Mouse (Mus musculus) layer of hippocampus, adult 2 months (tissue): ENCODE results near the gene Notch4. TPM values are rescaled to one million over a fixed set of nuclear protein-coding genes. Genes with fewer than 3 reads are reported as not detected.
A peak's percentile ranks its signal among the peaks of the same experiment; 100 is the strongest.

Experiments
- DNase-seq, 2 experiments: peaks; one replicate each; pipeline ENCODE4 v3.0.0; 2022; ENCODE audit warnings: low spot score in 2 of 2
- H3K27ac ChIP-seq: fragments of 200-600 bp; 2 replicates; pipeline ENCODE4 v1.8.1; 2022
- H3K4me3 ChIP-seq: fragments of 200-600 bp; 2 replicates; pipeline ENCODE4 v1.8.1; 2022; ENCODE audit warnings: mild to moderate bottlenecking
- CTCF ChIP-seq: fragments of 200-600 bp; conservative IDR thresholded peaks from 2 replicates; pipeline ENCODE4 v1.8.1; 2022; ENCODE audit warnings: antibody characterized with exemption, mild to moderate bottlenecking, moderate library complexity
- total RNA-seq, 2 experiments: library from RNA; stranded (reverse); gene quantifications; 2 replicates each; pipeline ENCODE4 v1.2.3; 2021

Notch4 gene
- total RNA-seq, 2 experiments from 2014 or later, result 11.0 to 15.9 TPM

DNA sequence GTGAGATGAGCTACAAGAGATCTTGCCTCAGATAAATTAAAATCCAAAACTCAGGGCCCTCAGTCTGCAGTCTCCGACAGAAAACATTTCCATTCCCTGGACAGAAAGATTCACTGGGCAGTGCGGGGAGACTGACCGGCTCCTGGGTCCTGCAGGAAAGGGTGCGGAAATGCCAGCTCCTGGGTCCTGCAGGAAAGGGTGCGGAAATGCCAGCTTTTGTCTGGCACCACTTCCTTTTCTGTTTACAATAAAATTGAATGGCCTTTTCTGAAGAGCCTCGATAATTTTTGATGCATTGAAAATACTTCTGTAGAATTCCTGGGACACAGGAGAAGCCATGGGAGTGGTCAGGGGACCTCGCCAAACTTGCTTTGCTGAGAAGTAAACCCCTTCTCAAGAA is 5.0 kb upstream of the Notch4 start:
- no peak for TF ChIP-seq CTCF

DNA sequence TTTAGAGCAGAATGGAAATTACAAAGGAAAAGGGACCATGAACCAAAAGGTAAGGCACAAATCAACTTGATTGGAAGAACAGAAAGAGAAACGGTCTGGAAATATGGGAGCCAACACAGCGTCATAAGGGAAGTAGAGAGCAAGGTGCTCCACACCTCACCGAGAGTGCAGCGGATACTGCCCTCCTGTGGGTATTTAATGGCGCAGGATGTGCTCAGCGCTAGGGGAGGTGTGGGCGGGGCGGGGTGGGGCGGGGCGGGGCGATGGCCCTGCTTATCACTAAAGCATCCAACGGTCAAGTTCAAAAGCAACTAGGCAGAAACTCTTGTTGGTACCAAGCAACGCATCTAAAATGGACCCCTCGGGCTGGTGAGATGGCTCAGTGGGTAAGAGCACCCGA is 4.2 kb upstream of the Notch4 start:
- Histone ChIP-seq H3K27ac (no peak overlapping the region), H3K4me3 (no peak overlapping the region)
- DNase-seq, result no peak
- TF ChIP-seq CTCF, result 0 out of 2 replicates have a peak, but pooled peaks have one; percentile 3

More for the DNA sequence above, 5.0 kb upstream of the Notch4 start:
- no peak for DNase-seq
- Histone ChIP-seq H3K4me3 (no peak overlapping the region), H3K27ac (no peak overlapping the region)

GRCm38 (mm10) chr17:34560438-34560837 is 3.6 kb upstream of the Notch4 start:
- TF ChIP-seq CTCF, result peak; percentile 18; the same call in 1 of the 2 replicates

DNA sequence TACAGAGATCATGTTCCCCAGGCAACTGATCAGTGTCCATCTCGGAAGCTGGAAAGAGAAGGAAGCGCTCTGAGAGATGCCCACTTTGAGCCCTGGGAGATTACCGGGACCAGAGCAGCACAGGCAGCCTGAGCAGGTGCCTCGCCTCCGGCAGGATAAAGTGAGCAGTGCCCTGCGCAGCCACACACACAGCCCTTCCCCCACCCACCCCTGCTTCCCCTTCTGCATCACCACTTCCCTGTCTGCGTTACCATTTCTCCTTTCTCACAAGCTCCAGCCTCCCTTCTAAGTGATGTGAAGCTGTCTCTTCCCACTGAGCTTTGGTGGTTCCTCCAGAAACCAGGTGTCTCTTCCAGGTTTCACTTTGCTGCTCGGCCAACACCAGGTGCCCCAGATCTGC is 2.9 kb upstream of the Notch4 start:
- DNase-seq, result no peak
- H3K27ac ChIP-seq, result no peak overlapping the region
- no peak overlapping the region for H3K4me3 ChIP-seq
- no peak for TF ChIP-seq CTCF

More at GRCm38 (mm10) chr17:34560438-34560837, 3.6 kb upstream of the Notch4 start:
- DNase-seq, result no peak
- no peak overlapping the region for H3K4me3 ChIP-seq
- no peak overlapping the region for H3K27ac ChIP-seq

DNA sequence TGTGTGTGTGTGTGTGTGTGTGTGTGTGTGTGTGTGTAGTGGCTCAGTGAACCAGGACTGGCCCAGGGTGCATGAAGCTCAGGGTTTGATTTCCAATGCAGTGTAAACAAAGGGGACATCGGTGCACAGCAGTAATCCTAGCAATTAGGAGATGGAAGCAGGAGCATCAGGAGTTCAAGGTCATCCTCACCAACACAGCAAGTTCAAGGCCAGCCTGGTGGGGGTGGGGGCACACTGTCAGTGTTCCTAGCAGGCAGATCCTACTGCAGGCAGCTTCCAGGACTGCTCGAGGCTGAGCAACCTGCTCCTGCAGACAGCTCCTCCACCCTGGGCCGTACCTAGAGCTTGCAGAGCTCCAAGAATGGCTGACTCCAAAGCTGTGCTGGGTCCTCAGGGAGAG is 1.5 kb upstream of the Notch4 start:
- H3K27ac ChIP-seq, result no peak overlapping the region
- TF ChIP-seq CTCF, result no peak
- no peak overlapping the region for H3K4me3 ChIP-seq
- no peak for DNase-seq

GRCm38 (mm10) chr17:34563354-34563753 is 714 bp upstream of the Notch4 start:
- no peak overlapping the region for H3K4me3 ChIP-seq
- H3K27ac ChIP-seq, result no peak overlapping the region
- TF ChIP-seq CTCF, result no peak
- no peak for DNase-seq

- peak overlapping the region; percentile 80 for H3K27ac ChIP-seq
- TF ChIP-seq CTCF, result no peak
- H3K4me3 ChIP-seq, result peak overlapping the region; percentile 36
- no peak for DNase-seq
Measured at GRCm38 (mm10) chr17:34564796-34565195, 728 bp downstream of the Notch4 start.

DNA sequence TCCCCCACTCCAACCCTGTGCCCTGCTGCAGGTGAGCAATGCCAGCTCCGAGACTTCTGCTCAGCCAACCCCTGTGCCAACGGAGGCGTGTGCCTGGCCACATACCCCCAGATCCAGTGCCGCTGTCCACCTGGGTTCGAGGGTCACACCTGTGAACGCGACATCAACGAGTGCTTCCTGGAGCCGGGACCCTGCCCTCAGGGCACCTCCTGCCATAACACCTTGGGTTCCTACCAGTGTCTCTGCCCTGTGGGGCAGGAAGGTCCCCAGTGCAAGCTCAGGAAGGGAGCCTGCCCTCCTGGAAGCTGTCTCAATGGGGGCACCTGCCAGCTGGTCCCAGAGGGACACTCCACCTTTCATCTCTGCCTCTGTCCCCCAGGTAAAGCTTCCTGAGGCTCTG is 3.2 kb downstream of the Notch4 start:
- no peak for TF ChIP-seq CTCF
- DNase-seq, result no peak
- no peak overlapping the region for H3K4me3 ChIP-seq
- H3K27ac ChIP-seq, result no peak overlapping the region

DNA sequence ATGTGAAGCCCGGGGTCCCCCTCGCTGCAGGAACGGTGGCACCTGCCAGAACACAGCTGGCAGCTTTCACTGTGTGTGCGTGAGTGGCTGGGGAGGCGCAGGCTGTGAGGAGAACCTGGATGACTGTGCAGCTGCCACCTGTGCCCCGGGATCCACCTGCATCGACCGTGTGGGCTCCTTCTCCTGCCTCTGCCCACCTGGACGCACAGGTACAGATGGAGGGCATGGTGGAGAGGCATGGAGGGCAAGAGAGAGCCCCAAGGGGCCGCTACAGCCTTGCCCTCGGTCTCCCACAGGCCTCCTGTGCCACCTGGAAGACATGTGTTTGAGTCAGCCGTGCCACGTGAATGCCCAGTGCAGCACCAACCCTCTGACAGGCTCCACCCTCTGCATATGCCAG is 4.4 kb downstream of the Notch4 start:
- no peak for TF ChIP-seq CTCF
- Histone ChIP-seq H3K27ac (no peak overlapping the region), H3K4me3 (no peak overlapping the region)
- DNase-seq, result no peak

GRCm38 (mm10) chr17:34569919-34570318 is 5.9 kb downstream of the Notch4 start:
- no peak for DNase-seq
- Histone ChIP-seq H3K27ac (no peak overlapping the region), H3K4me3 (no peak overlapping the region)
- no peak for TF ChIP-seq CTCF

DNA sequence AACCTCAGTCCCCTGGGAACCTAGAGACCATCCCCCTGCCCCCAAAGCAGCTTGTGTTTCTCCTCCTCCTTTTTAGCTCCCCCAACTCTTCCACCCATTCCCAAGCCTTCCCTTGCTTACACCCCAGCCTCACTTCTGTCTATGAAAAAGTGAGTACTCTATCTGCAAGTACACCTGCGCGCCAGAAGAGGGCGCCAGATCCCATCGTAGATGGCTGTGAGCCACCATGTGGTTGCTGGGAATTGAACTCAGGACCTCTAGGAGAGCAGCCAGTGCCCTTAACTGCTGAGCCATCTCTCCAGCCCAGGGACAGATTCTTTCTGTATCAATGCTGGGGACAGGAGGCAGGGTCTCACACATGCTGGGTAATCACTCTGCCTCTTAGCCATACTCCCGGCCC is 7.8 kb downstream of the Notch4 start:
- H3K4me3 ChIP-seq, result no peak overlapping the region
- no peak for DNase-seq
- peak; percentile 68 for TF ChIP-seq CTCF
- no peak overlapping the region for H3K27ac ChIP-seq

- no peak for TF ChIP-seq CTCF
- no peak for DNase-seq
Measured at GRCm38 (mm10) chr17:34572361-34572760, 8.3 kb downstream of the Notch4 start.

DNA sequence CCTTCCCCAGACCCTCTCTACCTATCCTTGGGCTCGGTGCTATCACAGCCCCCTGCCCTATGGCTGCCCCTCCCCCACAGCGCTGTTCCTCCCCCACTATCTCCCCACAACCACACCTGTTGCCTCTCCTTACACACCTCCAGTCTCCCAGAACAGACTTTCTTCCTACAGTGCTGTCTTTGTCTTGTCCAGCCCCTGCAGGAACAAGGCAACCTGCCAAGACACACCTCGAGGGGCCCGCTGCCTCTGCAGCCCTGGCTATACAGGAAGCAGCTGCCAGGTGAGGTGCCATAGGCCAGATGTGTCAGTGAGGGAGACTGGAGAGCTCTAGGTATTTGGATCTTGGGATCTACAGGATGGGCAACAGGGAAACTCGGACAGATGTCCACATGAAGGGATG is 12.5 kb downstream of the Notch4 start:
- no peak overlapping the region for H3K4me3 ChIP-seq
- H3K27ac ChIP-seq, result no peak overlapping the region
- DNase-seq, result no peak
- TF ChIP-seq CTCF, result no peak

More at GRCm38 (mm10) chr17:34572361-34572760, 8.3 kb downstream of the Notch4 start:
- no peak overlapping the region for H3K4me3 ChIP-seq
- H3K27ac ChIP-seq, result no peak overlapping the region

- DNase-seq, result no peak
- no peak overlapping the region for H3K27ac ChIP-seq
- no peak overlapping the region for H3K4me3 ChIP-seq
- TF ChIP-seq CTCF, result no peak
Measured at GRCm38 (mm10) chr17:34578070-34578469, 14.0 kb downstream of the Notch4 start.

DNA sequence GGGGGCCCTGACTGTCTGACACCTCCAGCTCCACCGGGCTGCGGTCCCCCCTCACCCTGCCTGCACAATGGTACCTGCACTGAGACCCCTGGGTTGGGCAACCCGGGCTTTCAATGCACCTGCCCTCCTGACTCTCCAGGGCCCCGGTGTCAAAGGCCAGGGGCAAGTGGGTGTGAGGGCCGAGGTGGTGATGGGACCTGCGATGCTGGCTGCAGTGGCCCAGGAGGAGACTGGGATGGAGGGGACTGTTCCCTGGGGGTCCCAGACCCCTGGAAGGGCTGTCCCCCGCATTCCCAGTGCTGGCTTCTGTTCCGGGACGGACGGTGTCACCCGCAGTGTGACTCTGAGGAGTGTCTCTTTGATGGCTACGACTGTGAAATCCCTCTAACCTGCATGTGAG is 18.5 kb downstream of the Notch4 start:
- H3K27ac ChIP-seq, result no peak overlapping the region
- TF ChIP-seq CTCF, result no peak
- DNase-seq, result no peak
- no peak overlapping the region for H3K4me3 ChIP-seq
